Mouse (Mus musculus) limb, embryonic 12.5 days (tissue): Measurements from ENCODE around the gene Tmem132a. TPM values are rescaled to one million over a fixed set of nuclear protein-coding genes. Genes with fewer than 3 reads are reported as not detected.
A peak's percentile ranks its signal among the peaks of the same experiment; 100 is the strongest.

Experiments used
- ATAC-seq: fragments of 200-750 bp; cut with Nextera tagmentation; 2 replicates; pipeline ENCODE4 v1.8.0; 2017; ENCODE audit warnings: low read depth, moderate TSS enrichment; ENCODE audit not compliant: insufficient number of reproducible peaks, insufficient read depth, low FRiP score, low TSS enrichment
- H3K27ac ChIP-seq: fragments of 300-500 bp; sonication (generic); 2 replicates; pipeline ENCODE4 v1.5.1; 2016; ENCODE audit warnings: mild to moderate bottlenecking, moderate library complexity
- H3K27me3 ChIP-seq: fragments of 300-500 bp; sonication (generic); 2 replicates; pipeline ENCODE4 v1.6.1; 2016; ENCODE audit warnings: mild to moderate bottlenecking, moderate library complexity
- H3K36me3 ChIP-seq: fragments of 300-500 bp; sonication (generic); 2 replicates; pipeline ENCODE4 v1.6.1; 2016; ENCODE audit warnings: mild to moderate bottlenecking, moderate library complexity
- H3K4me1 ChIP-seq: fragments of 300-500 bp; sonication (generic); replicated peaks from 2 replicates; pipeline ENCODE4 v1.6.1; 2016
- H3K4me2 ChIP-seq: fragments of 300-500 bp; sonication (generic); 2 replicates; pipeline ENCODE4 v1.6.1; 2016; ENCODE audit warnings: mild to moderate bottlenecking, moderate library complexity
- H3K4me3 ChIP-seq: fragments of 300-500 bp; sonication (generic); replicated peaks from 2 replicates; pipeline ENCODE4 v1.5.1; 2016; ENCODE audit warnings: mild to moderate bottlenecking
- H3K9ac ChIP-seq: fragments of 300-500 bp; sonication (generic); replicated peaks from 2 replicates; pipeline ENCODE4 v1.6.1; 2016; ENCODE audit warnings: mild to moderate bottlenecking, moderate library complexity
- H3K9me3 ChIP-seq: fragments of 300-500 bp; sonication (generic); 2 replicates; pipeline ENCODE4 v1.6.1; 2016; ENCODE audit warnings: mild to moderate bottlenecking, moderate library complexity
- WGBS: fragments of 180-500 bp; shearing (Covaris S2); methylation state at CpG from one replicate; pipeline ENCODE4 v1.1.7; 2016; 5-methylcytosine and 5-hydroxymethylcytosine counted together
- polyA plus RNA-seq: library from polyadenylated mRNA; unstranded; fragments of >200 nt; fragmentation: Nextera tagmentation; extraction: Ambion mirVana; gene quantifications from 2 replicates; pipeline ENCODE4 v1.2.1, GENCODE M21; 2016

Gene Tmem132a
- polyA plus RNA-seq, 1 experiment from 2014 or later = 142 TPM

DNA sequence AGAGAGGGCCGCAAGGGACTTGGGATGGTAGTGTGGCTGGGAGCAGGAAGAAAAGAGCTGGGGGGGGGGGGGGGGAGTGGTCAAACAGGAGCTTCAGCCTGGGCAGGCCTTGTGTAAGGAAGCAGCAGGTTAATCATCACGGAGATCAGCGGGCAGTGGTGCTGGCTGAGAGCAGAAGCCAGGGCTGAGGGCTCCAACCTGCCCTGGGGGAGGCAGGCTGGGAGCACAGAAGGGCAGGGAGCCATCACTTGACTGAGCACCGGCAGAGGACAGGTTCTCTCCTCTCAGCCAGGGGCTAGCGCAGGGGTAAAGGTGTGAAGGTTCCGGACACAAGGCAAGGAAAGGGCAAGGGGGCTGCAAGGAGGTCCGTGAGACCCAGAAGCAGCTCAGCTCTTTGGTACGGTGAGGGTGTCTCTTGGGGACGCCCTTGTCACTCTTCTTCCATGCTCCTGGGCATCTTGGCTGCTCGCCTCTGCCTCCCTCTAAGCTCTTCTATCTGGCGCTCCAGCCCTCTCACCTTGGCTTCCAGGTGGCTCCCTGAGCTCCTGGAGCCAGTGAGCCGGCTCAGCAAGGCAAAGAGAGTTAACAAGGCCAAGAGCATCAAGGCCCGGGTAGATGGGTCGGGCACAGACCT, 1.7 kb upstream of the Tmem132a start:
- Histone ChIP-seq H3K9me3 (no peaks in the 10 kb centered on the region), H3K4me1 (peaks cover 26% of the 10 kb centered on the region), H3K36me3 (peaks cover 54% of the 10 kb centered on the region), H3K27me3 (no peaks in the 10 kb centered on the region), H3K9ac (no peak overlapping the region), H3K27ac (no peak overlapping the region), H3K4me3 (no peak overlapping the region), H3K4me2 (no peak overlapping the region)
- no peak for ATAC-seq
- WGBS = 87% methylated on average over 14 of the region's 14 CpGs

DNA sequence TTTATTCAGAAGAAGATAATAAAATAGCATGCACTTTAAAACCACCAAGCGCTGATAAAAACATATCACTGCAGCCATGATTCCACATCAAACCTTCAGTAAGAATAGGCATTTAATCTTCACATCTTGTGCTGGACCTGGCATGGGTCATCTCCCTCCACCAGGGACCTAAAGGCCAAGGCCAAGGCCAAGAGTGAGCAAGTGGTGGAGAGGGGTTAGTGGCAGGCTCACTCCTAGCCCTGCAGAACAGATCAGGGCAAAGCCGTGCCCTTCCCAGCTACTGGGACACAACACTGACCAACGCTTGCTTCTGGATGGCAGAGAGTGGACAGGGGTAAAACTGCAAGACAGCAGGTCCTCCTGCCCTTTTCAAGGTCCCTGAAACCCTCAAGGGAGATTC, 936 bp upstream of the Tmem132a start:
- Histone ChIP-seq H3K27me3 (no peaks in the 10 kb centered on the region), H3K9me3 (no peaks in the 10 kb centered on the region), H3K4me2 (no peak overlapping the region), H3K4me1 (peaks cover 26% of the 10 kb centered on the region), H3K9ac (no peak overlapping the region), H3K4me3 (no peak overlapping the region), H3K27ac (peak overlapping the region; percentile 92; the same call in 1 of the 2 replicates), H3K36me3 (peaks cover 62% of the 10 kb centered on the region)
- ATAC-seq = no peak
- 93% methylated on average over 3 of the region's 3 CpGs for WGBS

DNA sequence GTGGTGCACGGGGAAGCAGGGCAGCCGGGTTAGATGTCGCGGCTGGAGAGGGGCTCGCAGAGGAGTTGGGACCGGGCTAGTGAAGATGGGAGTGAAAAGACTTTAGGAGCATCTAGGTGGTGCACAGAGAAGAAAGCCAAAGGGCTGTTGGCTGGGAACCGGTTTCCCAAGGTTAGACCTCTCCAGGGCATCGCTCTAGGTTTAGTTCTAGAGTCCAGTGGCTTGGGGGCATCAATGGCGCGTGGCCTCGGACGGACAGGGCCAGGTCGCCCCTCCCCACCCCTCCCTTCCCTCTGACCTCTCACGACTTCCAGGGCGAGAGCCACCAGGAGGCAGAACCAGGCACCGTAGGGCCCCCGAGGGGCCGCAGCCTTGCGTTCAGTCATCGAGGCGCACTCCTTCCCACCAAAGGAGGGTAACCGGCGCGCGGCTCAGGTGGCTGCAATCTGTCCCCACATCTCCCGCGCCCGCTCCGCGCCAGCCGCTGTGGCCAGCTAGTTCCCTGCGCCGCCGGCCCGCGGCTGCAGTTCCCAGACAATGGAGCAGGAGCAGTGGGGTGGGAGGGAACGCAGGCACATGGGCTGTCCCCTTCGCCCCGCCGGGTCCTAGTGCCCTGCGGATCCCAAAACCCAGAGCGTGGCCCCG, 377 bp downstream of the Tmem132a start:
- H3K4me1 ChIP-seq = peaks cover 26% of the 10 kb centered on the region
- WGBS = under 1% methylated on average over 42 of the region's 43 CpGs
- no peaks in the 10 kb centered on the region for H3K27me3 ChIP-seq
- no peaks in the 10 kb centered on the region for H3K9me3 ChIP-seq
- peak; percentile 87 for ATAC-seq
- peak overlapping the region; percentile 83 for H3K4me3 ChIP-seq
- peaks cover 67% of the 10 kb centered on the region for H3K36me3 ChIP-seq
- H3K9ac ChIP-seq = peak overlapping the region; percentile 90
- H3K27ac ChIP-seq = peak overlapping the region; percentile 92
- H3K4me2 ChIP-seq = peak overlapping the region; percentile 91

DNA sequence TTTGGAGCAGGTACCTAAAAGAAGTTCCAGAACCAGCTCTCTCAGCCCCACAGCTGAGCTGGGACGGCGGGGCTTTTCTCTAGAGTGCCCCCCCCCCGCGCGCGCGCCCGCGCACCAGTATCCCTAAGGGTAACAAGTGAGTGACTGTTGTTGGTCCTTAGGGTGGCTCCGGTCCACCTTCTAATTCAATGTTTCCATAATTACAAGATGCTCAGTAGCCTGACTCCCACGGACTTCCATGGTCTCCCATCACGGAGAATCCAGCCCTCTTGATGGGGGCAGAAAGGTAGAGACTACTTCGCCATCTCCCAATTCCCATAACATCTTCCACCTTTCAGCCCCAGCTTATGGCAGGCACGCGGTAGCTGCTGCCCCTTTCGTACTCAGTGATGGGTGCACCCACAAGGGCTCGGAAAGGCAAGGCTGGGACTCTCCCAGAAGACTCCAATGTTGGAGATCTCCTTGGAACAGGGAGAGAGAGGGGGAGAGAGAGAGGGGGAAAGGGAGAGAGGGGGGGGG, 1.1 kb downstream of the Tmem132a start:
- H3K27ac ChIP-seq = peak overlapping the region; percentile 92
- no peaks in the 10 kb centered on the region for H3K9me3 ChIP-seq
- ATAC-seq = no peak
- under 1% methylated on average over 17 of the region's 17 CpGs for WGBS
- peak overlapping the region; percentile 91 for H3K4me2 ChIP-seq
- H3K27me3 ChIP-seq = no peaks in the 10 kb centered on the region
- H3K9ac ChIP-seq = peak overlapping the region; percentile 90
- peak overlapping the region; percentile 83 for H3K4me3 ChIP-seq
- peaks cover 26% of the 10 kb centered on the region for H3K4me1 ChIP-seq
- H3K36me3 ChIP-seq = peaks cover 67% of the 10 kb centered on the region

DNA sequence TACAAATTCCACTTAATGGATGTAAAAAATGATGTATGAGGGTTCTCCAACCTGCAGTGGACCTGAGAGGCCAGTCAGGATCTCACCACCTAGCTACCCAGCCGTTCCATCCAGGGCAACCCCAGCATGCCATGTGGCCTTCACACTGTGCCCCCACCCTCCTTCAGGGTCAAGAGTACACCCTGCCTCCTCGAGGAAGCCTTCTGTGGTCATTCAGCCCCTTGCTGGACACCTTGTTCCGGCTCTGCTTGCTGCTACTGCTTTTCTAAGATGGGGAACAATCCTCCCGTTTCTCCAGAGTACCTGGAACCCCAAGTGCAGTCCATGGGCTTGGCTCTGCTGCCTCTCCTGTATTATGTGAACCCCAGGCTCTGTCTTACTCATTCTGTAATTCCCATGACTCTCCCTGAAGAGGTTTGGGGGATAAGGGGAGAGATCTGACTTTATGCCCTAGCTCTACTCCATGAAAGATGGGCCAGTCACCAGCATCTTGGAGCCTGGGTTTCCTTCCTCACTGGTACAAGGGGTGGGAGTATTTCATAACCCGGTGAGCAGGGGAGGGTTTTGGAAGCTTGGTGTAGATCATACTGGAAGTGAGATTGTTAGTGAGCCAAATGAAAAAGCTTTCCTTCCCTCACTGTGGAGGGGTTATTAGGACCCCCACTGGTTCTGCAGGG, 1.7 kb downstream of the Tmem132a start:
- no peaks in the 10 kb centered on the region for H3K27me3 ChIP-seq
- WGBS = 33% methylated on average over 5 of the region's 5 CpGs
- peaks cover 26% of the 10 kb centered on the region for H3K4me1 ChIP-seq
- ATAC-seq = no peak
- peak overlapping the region; percentile 90 for H3K9ac ChIP-seq
- H3K4me2 ChIP-seq = peak overlapping the region; percentile 91
- no peak overlapping the region for H3K27ac ChIP-seq
- peaks cover 67% of the 10 kb centered on the region for H3K36me3 ChIP-seq
- peak overlapping the region; percentile 83 for H3K4me3 ChIP-seq
- no peaks in the 10 kb centered on the region for H3K9me3 ChIP-seq

DNA sequence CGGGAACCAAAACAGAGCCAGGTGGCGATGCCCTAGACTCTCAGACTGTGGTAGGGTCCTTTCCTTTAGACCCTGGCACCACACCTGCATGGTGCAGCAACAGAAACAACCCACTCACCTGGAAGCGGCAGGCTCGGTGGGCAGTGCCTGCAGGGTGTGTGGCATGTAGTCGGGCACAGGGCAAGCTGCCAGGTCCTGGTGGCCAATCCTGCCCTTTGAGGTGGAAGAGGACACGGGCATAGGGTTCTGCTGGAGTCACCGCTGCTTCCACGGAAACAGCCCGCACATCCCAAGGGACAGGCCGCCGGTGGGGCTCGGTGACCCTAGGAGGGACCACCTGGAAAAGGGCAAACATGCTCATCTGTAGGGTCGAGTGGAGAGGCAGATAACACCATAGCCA, 3.4 kb downstream of the Tmem132a start:
- Histone ChIP-seq H3K4me3 (no peak overlapping the region), H3K4me2 (no peak overlapping the region), H3K9ac (no peak overlapping the region), H3K27me3 (no peaks in the 10 kb centered on the region), H3K36me3 (peaks cover 67% of the 10 kb centered on the region), H3K9me3 (no peaks in the 10 kb centered on the region), H3K4me1 (peaks cover 26% of the 10 kb centered on the region), H3K27ac (no peak overlapping the region)
- no peak for ATAC-seq
- 94% methylated on average over 13 of the region's 13 CpGs for WGBS

DNA sequence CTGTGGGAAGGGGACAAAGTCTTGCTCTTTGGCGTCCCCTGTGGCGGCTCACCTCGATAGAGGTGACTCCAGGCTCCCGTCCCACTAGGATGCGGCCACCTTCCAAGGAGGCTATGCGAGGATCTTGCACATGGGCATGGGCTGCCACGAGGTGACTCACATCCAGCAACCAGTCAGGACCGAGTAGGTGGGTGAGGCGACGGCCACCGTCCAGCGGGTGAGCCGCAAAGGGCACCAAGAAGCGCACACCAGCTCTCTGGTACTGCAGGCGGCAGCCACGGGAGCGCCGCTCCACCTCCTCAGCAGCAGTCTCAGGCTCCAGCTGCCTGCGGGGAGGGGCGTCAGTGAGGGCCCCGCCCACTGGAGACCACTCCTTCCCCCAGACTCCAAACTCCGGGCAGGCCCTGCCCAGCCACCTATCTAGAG, 9.7 kb downstream of the Tmem132a start:
- no peak for ATAC-seq
- 46% methylated on average over 22 of the region's 22 CpGs for WGBS
- Histone ChIP-seq H3K9me3 (no peaks in the 10 kb centered on the region), H3K27ac (no peak overlapping the region), H3K27me3 (no peaks in the 10 kb centered on the region), H3K4me1 (no peaks in the 10 kb centered on the region), H3K4me3 (no peak overlapping the region), H3K36me3 (peaks cover 94% of the 10 kb centered on the region), H3K9ac (no peak overlapping the region; the same call in 1 of the 2 replicates), H3K4me2 (no peak overlapping the region)

DNA sequence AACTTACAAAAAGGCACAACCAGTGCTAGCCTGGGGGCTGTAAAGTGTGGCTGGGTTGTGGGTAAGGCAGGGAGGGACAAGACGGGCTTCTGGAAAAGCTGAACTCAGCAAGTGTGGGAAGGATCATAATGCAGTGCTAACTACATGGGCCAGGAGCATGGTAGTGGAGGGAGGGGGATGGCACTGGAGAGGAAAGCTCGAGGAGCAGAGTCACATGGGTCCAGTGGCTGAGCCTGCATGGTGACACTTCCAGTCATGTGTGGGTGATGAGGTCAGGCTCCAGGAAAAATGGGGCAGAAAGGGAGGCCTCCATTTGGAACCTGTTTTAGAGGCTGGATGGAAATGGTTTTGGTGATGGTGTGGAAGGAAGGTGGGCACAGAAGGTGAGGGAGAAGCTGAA, 13.2 kb downstream of the Tmem132a start:
- no peak overlapping the region for H3K9ac ChIP-seq
- H3K4me1 ChIP-seq = no peaks in the 10 kb centered on the region
- no peak overlapping the region for H3K27ac ChIP-seq
- ATAC-seq = no peak
- H3K4me2 ChIP-seq = no peak overlapping the region
- 59% methylated on average over 2 of the region's 2 CpGs for WGBS
- no peak overlapping the region for H3K4me3 ChIP-seq
- peaks cover 59% of the 10 kb centered on the region for H3K36me3 ChIP-seq
- H3K9me3 ChIP-seq = no peaks in the 10 kb centered on the region
- no peaks in the 10 kb centered on the region for H3K27me3 ChIP-seq

DNA sequence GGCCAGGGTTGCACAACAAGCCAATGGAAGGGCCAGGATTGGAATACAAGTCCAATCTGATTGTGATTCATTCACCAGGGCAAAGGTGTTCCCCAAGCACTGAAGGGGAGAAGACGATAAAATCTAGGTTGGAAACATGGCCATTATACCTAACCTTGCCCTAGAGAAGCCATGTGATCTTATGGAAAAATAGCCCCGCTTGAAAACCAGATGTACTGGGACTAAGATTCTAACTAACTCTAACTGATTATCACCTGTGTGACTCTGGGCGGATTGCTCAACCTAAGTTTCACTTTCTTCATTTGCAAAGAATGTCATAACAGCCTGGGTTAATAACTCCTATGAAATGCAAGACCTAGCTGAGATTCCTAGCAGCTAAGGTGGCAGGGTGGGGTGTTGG, 14.3 kb downstream of the Tmem132a start:
- no peak overlapping the region for H3K9ac ChIP-seq
- H3K27ac ChIP-seq = no peak overlapping the region
- no peak for ATAC-seq
- H3K27me3 ChIP-seq = no peaks in the 10 kb centered on the region
- peaks cover 48% of the 10 kb centered on the region for H3K36me3 ChIP-seq
- H3K4me1 ChIP-seq = no peaks in the 10 kb centered on the region
- WGBS = 86% methylated on average over 3 of the region's 3 CpGs
- no peaks in the 10 kb centered on the region for H3K9me3 ChIP-seq
- no peak overlapping the region for H3K4me3 ChIP-seq
- no peak overlapping the region for H3K4me2 ChIP-seq

DNA sequence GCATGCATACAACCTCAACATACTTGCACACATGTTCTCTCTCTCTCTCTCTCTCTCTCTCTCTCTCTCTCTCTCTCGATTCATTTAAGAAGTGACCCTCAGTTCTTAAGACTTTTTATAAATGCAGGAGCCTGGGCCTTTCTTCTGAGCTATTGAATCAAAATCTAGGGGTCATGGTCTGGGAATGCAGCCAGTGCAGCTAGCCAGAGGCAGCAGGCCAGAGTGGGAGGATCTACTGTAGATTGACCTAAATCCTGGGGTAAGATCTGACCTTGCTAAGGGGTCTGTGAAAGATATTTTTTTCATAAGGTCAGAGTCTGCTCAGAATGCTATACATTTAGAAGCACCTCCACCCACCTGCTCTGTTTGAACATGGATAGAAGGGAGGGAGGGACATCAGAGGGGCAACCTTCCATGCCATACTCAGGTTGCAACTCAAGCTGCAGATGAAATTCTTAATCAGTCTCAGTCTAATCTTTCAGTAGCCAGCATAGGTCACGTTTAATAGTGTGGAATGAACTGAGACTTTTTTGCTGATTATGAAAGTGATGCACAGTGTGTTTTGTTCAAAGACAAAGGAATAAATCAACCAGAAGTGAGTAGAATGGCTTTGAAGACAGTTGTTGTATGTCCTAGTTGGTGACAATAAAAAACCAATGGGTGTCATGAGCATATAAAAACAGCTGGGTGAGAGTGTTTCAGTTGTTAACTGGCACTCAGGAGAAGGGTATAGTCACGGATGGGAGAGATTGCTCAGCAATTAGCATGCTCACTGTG, 22.2 kb downstream of the Tmem132a start:
- no peak overlapping the region for H3K9ac ChIP-seq
- 73% methylated on average over 3 of the region's 3 CpGs for WGBS
- peaks cover 9% of the 10 kb centered on the region for H3K27me3 ChIP-seq
- H3K4me2 ChIP-seq = no peak overlapping the region
- H3K9me3 ChIP-seq = no peaks in the 10 kb centered on the region
- no peak overlapping the region for H3K27ac ChIP-seq
- H3K4me3 ChIP-seq = no peak overlapping the region
- no peaks in the 10 kb centered on the region for H3K36me3 ChIP-seq
- no peaks in the 10 kb centered on the region for H3K4me1 ChIP-seq
- no peak for ATAC-seq

DNA sequence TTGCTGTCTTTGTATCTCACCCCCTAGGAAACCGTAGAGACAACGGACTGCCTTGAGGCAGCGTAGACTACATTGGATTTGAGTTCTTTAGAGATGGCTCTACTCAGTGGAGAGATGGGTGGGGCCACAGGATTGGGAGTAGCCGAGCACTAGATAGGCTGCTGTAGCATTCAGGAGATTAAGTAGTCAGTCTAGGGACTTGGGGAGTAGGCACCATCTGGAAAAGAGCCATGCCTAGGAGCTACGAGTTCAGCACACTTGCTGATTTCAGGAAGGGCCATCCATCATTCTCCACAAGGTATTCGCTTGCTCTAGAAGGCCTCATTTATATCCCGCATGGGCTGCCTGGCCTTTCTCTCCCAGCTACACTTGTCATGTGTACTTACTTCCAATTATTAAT, 23.6 kb downstream of the Tmem132a start:
- H3K4me2 ChIP-seq = no peak overlapping the region
- peaks cover 10% of the 10 kb centered on the region for H3K27me3 ChIP-seq
- no peaks in the 10 kb centered on the region for H3K9me3 ChIP-seq
- no peak overlapping the region for H3K9ac ChIP-seq
- ATAC-seq = no peak
- no peak overlapping the region for H3K27ac ChIP-seq
- no peaks in the 10 kb centered on the region for H3K36me3 ChIP-seq
- no peaks in the 10 kb centered on the region for H3K4me1 ChIP-seq
- no peak overlapping the region for H3K4me3 ChIP-seq
- 74% methylated on average over 7 of the region's 7 CpGs for WGBS
